Mouse (Mus musculus) lung, postnatal 0 days (tissue): ENCODE measurements around the gene Foxe3.

Experiments used
- CTCF ChIP-seq: IDR thresholded peaks from 2 replicates; pipeline ENCODE4 v1.5.1; 2016; ENCODE audit warnings: antibody characterized with exemption, mild to moderate bottlenecking
- EP300 ChIP-seq: IDR thresholded peaks from 2 replicates; pipeline ENCODE4 v1.6.1; 2016; ENCODE audit warnings: antibody characterized with exemption, mild to moderate bottlenecking, control low read depth

DNA sequence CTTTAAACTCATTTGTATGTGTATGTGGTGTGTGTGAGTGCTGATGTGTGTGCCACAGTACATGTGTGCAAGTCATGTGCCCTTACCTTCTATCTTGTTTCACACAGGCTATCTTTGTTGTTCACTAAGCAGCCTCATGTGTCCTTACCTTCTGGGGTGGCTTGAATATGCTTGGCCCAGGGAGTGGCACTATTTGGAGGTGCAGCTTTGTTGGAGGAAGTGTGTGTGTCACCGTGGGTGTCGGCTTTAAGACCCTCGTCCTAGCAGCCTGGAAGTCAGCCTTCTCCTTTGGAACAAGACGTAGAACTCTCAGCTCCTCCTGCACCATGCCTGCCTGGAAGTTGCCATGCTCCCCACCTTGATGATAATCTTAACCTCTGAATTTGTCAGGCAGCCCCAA lies 20.6 kb upstream of the Foxe3 start:
- TF ChIP-seq CTCF (no peak), EP300 (no peak)
